Mouse (Mus musculus) liver, embryonic 16.5 days (tissue): Measurements from ENCODE around the gene Apopt1. TPM values are rescaled to one million over a fixed set of nuclear protein-coding genes. Genes with fewer than 3 reads are reported as not detected.
A peak's percentile ranks its signal among the peaks of the same experiment; 100 is the strongest.

ENCODE experiments used
- ATAC-seq: fragments of 200-750 bp; cut with Nextera tagmentation; 2 replicates; pipeline ENCODE4 v1.8.0; 2017; ENCODE audit warnings: low read depth, mild to moderate bottlenecking, moderate number of reproducible peaks, moderate library complexity
- H3K27ac ChIP-seq: fragments of 300-500 bp; sonication (generic); 2 replicates; pipeline ENCODE4 v1.5.1; 2014; ENCODE audit warnings: mild to moderate bottlenecking, low read length
- H3K27me3 ChIP-seq: fragments of 300-500 bp; sonication (generic); 2 replicates; pipeline ENCODE4 v1.6.1; 2014; ENCODE audit warnings: low read depth, low read length, mixed read lengths; ENCODE audit not compliant: control insufficient read depth, insufficient read depth
- H3K36me3 ChIP-seq: fragments of 300-500 bp; sonication (generic); 2 replicates; pipeline ENCODE4 v1.6.1; 2014; ENCODE audit warnings: mild to moderate bottlenecking; ENCODE audit not compliant: control insufficient read depth, insufficient read depth
- H3K4me1 ChIP-seq: fragments of 300-500 bp; sonication (generic); 2 replicates; pipeline ENCODE4 v1.6.1; 2014; ENCODE audit warnings: low read depth, low read length, mixed read lengths; ENCODE audit not compliant: control insufficient read depth
- H3K4me2 ChIP-seq: fragments of 300-500 bp; sonication (generic); 2 replicates; pipeline ENCODE4 v1.6.1; 2014; ENCODE audit warnings: low read depth, low read length, mixed read lengths
- H3K4me3 ChIP-seq: fragments of 300-500 bp; sonication (generic); 2 replicates; pipeline ENCODE4 v1.5.1; 2014; ENCODE audit warnings: low read depth, mild to moderate bottlenecking, low read length
- H3K9ac ChIP-seq: fragments of 300-500 bp; sonication (generic); 2 replicates; pipeline ENCODE4 v1.6.1; 2014; ENCODE audit warnings: low read depth, low read length
- H3K9me3 ChIP-seq: fragments of 300-500 bp; sonication (generic); replicated peaks from 2 replicates; pipeline ENCODE4 v1.6.1; 2016; ENCODE audit warnings: low read length; ENCODE audit not compliant: control insufficient read depth
- WGBS: fragments of 180-500 bp; shearing (Covaris S2); extraction: QIAGEN DNeasy Blood & Tissue Kit; methylation state at CpG from one replicate; pipeline ENCODE4 v1.1.7; 2014; ENCODE audit not compliant: insufficient replicate concordance; 5-methylcytosine and 5-hydroxymethylcytosine counted together
- polyA plus RNA-seq: library from polyadenylated mRNA; unstranded; fragments of >200 nt; fragmentation: Nextera tagmentation; extraction: Ambion mirVana; gene quantifications from 2 replicates; pipeline ENCODE4 v1.2.1, GENCODE M21; 2015

Apopt1 gene
- polyA plus RNA-seq, result 17.5 TPM in 2 replicates

- WGBS, result under 1% methylated on average over 81 of the region's 86 CpGs
- H3K27ac ChIP-seq, result peak within 1 kb of the TSS; percentile 60
- ATAC-seq, result peak; percentile 91
Observed at GRCm38 (mm10) chr12:111713004-111713651, at the start of gene Apopt1, which contains the start of gene Bag5. Apopt1 (plus strand) TSS chr12:111713261. Bag5 (minus strand) TSS chr12:111713257.

GRCm38 (mm10) chr12:111664144-111664634 is 48.9 kb upstream of the Apopt1 start:
- H3K36me3 ChIP-seq, result no peaks in the 10 kb centered on the region
- 62% methylated on average over 6 of the region's 6 CpGs for WGBS

More at GRCm38 (mm10) chr12:111713004-111713651, at the start of gene Apopt1, which contains the start of gene Bag5:
- Histone ChIP-seq H3K9me3 (no peaks in the 10 kb centered on the region), H3K27me3 (no peaks in the 10 kb centered on the region), H3K4me3 (peak within 1 kb of the TSS; percentile 89), H3K4me1 (peaks cover 11% of the 10 kb centered on the region), H3K9ac (peak within 1 kb of the TSS; percentile 86), H3K4me2 (peak within 1 kb of the TSS; percentile 85), H3K36me3 (peaks cover 23% of the 10 kb centered on the region)

GRCm38 (mm10) chr12:111665041-111665880 is 47.8 kb upstream of the Apopt1 start:
- no peak overlapping the region for H3K4me3 ChIP-seq
- H3K4me1 ChIP-seq, result peaks cover 7% of the 10 kb centered on the region
- H3K27ac ChIP-seq, result no peak overlapping the region
- ATAC-seq, result no peak
- H3K27me3 ChIP-seq, result peaks cover 14% of the 10 kb centered on the region
- no peak overlapping the region for H3K4me2 ChIP-seq
- no peak overlapping the region for H3K9ac ChIP-seq
- WGBS, result 71% methylated on average over 13 of the region's 13 CpGs
- H3K36me3 ChIP-seq, result no peaks in the 10 kb centered on the region
- no peaks in the 10 kb centered on the region for H3K9me3 ChIP-seq

More at GRCm38 (mm10) chr12:111664144-111664634, 48.9 kb upstream of the Apopt1 start:
- Histone ChIP-seq H3K27ac (no peak overlapping the region), H3K4me1 (peaks cover 7% of the 10 kb centered on the region), H3K4me2 (no peak overlapping the region), H3K4me3 (no peak overlapping the region), H3K9ac (no peak overlapping the region), H3K9me3 (no peaks in the 10 kb centered on the region), H3K27me3 (peaks cover 5% of the 10 kb centered on the region; the same call in 1 of the 2 replicates)
- no peak for ATAC-seq

GRCm38 (mm10) chr12:111666380-111666779 is 46.7 kb upstream of the Apopt1 start:
- Histone ChIP-seq H3K4me3 (no peak overlapping the region), H3K9ac (no peak overlapping the region), H3K27me3 (peaks cover 25% of the 10 kb centered on the region), H3K36me3 (no peaks in the 10 kb centered on the region), H3K9me3 (no peaks in the 10 kb centered on the region), H3K4me2 (no peak overlapping the region), H3K27ac (no peak overlapping the region), H3K4me1 (peaks cover 8% of the 10 kb centered on the region)
- no peak for ATAC-seq
- 74% methylated on average over 13 of the region's 13 CpGs for whole genome bisulfite sequencing

- H3K9ac ChIP-seq, result no peak overlapping the region
- no peaks in the 10 kb centered on the region for H3K9me3 ChIP-seq
- 74% methylated on average over 5 of the region's 5 CpGs for WGBS
- H3K4me1 ChIP-seq, result peaks cover 15% of the 10 kb centered on the region
- no peaks in the 10 kb centered on the region for H3K36me3 ChIP-seq
- ATAC-seq, result no peak
- no peak overlapping the region for H3K27ac ChIP-seq
- H3K27me3 ChIP-seq, result peaks cover 36% of the 10 kb centered on the region
- no peak overlapping the region for H3K4me3 ChIP-seq
- H3K4me2 ChIP-seq, result no peak overlapping the region
Observed at GRCm38 (mm10) chr12:111667421-111667820, 45.6 kb upstream of the Apopt1 start.

GRCm38 (mm10) chr12:111668457-111668912 is 44.6 kb upstream of the Apopt1 start:
- H3K27me3 ChIP-seq, result peaks cover 46% of the 10 kb centered on the region
- WGBS, result under 1% methylated on average over 8 of the region's 8 CpGs
- H3K9ac ChIP-seq, result peak overlapping the region; percentile 51
- 0 out of 2 replicates have a peak overlapping the region, but pooled peaks have one; percentile 26 for H3K4me3 ChIP-seq
- H3K36me3 ChIP-seq, result no peaks in the 10 kb centered on the region
- peak overlapping the region; percentile 62 for H3K27ac ChIP-seq
- H3K4me2 ChIP-seq, result peak overlapping the region; percentile 57
- ATAC-seq, result peak; percentile 54
- no peaks in the 10 kb centered on the region for H3K9me3 ChIP-seq
- peaks cover 15% of the 10 kb centered on the region for H3K4me1 ChIP-seq

- Histone ChIP-seq H3K27ac (peak overlapping the region; percentile 62), H3K27me3 (peaks cover 53% of the 10 kb centered on the region), H3K4me2 (peak overlapping the region; percentile 57), H3K9ac (peak overlapping the region; percentile 51; the same call in 1 of the 2 replicates), H3K9me3 (no peaks in the 10 kb centered on the region), H3K36me3 (no peaks in the 10 kb centered on the region), H3K4me1 (peaks cover 15% of the 10 kb centered on the region), H3K4me3 (no peak overlapping the region)
- peak; percentile 12 for ATAC-seq
- 61% methylated on average over 23 of the region's 23 CpGs for WGBS
Observed at GRCm38 (mm10) chr12:111669000-111669788, 43.9 kb upstream of the Apopt1 start.

GRCm38 (mm10) chr12:111669961-111670360 is 43.1 kb upstream of the Apopt1 start:
- Histone ChIP-seq H3K9ac (no peak overlapping the region), H3K9me3 (no peaks in the 10 kb centered on the region), H3K4me3 (no peak overlapping the region), H3K4me1 (peaks cover 15% of the 10 kb centered on the region), H3K27ac (no peak overlapping the region), H3K27me3 (peaks cover 54% of the 10 kb centered on the region), H3K36me3 (no peaks in the 10 kb centered on the region), H3K4me2 (no peak overlapping the region)
- no peak for ATAC-seq
- WGBS, result 44% methylated on average over 8 of the region's 8 CpGs
